Mouse (Mus musculus): ENCODE data around the gene Mansc4.

GRCm38 (mm10) chr6:147062694-147063093, 24.1 kb downstream of the Mansc4 start:
- TF ChIP-seq MAX (IDR thresholded peaks at IDR 0.05; ENCODE audit: low read depth): no peak
- no peak for TF ChIP-seq POLR2A (IDR thresholded peaks at IDR 0.05; ENCODE audit: insufficient read length, low read depth)
- no peak for TF ChIP-seq REST (IDR thresholded peaks at IDR 0.05; ENCODE audit: insufficient read depth, insufficient read length)
- no peak for TF ChIP-seq POLR2AphosphoS2 (IDR thresholded peaks at IDR 0.05; ENCODE audit: insufficient read length, low read depth)
- TF ChIP-seq E2F4 (IDR thresholded peaks at IDR 0.05; ENCODE audit: insufficient read depth): no peak
- no peak for TF ChIP-seq SRF (IDR thresholded peaks at IDR 0.05; ENCODE audit: control insufficient read depth, insufficient read length, low read depth)

Data from myocyte (in vitro differentiated cells).